ENCODE assay signal across 8 mouse cellular contexts in genomic region chr5:20913372-20914275, GRCm38 (mm10). TPM values are rescaled to one million over a fixed set of nuclear protein-coding genes. Genes with fewer than 3 reads are reported as not detected.
DNase-seq lines count a peak whose midpoint lies in the region; ATAC-seq and TF ChIP-seq lines count a peak whose summit lies in the region.

No protein-coding gene starts in this region.

- peaks cover 0 to 6% of the 10 kb centered on the region in 2 experiments; a peak in 2 of 4 replicates for H3K4me1 ChIP-seq in ES-E14 (ENCODE audit: control insufficient read depth in 2 of 2, insufficient read depth in 2 of 2, low read length in 2 of 2, poor library complexity in 1 of 2)
- H3K4me1 ChIP-seq in hindbrain, embryonic 10.5 days (replicated peaks): no peaks in the 10 kb centered on the region
- H3K4me1 ChIP-seq in lung, adult 2 months (ENCODE audit: control insufficient read depth, insufficient read depth, low read length): no peaks in the 10 kb centered on the region

- H3K9ac ChIP-seq in ES-E14 (ENCODE audit: insufficient read depth, low read depth, low read length, poor library complexity, severe bottlenecking): no peak overlapping the region

- TF ChIP-seq POLR2A in lung, adult 2 months (IDR thresholded peaks at IDR 0.05; ENCODE audit: borderline replicate concordance, extremely low read depth, low read depth, low read length): no peak

- no peaks in the 10 kb centered on the region for H3K9me3 ChIP-seq in ES-E14 (ENCODE audit: control insufficient read depth, insufficient read depth, low read depth, low read length)
- no peaks in the 10 kb centered on the region for H3K9me3 ChIP-seq in hindbrain, embryonic 10.5 days

- peak; percentile 16; the same call in 1 of the 2 replicates for TF ChIP-seq CTCF in lung, adult 2 months (IDR thresholded peaks at IDR 0.05; ENCODE audit: insufficient read depth, low read length)

- in situ Hi-C loops in ES-E14 (cut with MboI; ENCODE audit: low sequenced_read_pairs in 2 of 2, unreplicated experiment in 2 of 2): no loop called here

- ATAC-seq in erythroblast, adult 5-6 weeks (replicated peaks; ENCODE audit: low FRiP score, poor library complexity, severe bottlenecking): 0 out of 2 replicates have a peak, but pooled peaks have one; percentile 37
- peak; percentile 74 for ATAC-seq in neutrophil, adult 5-6 weeks (ENCODE audit: extremely low read depth, insufficient number of reproducible peaks, low FRiP score, poor library complexity, severe bottlenecking)

- WGBS in hindbrain, embryonic 10.5 days: 80% methylated on average over 11 of the region's 11 CpGs
- WGBS in lung, adult 2 months: 68% methylated on average over 11 of the region's 11 CpGs

- peak; percentile 71 for DNase-seq in ES-E14 (ENCODE audit: low read depth, low spot score)
- DNase-seq in adrenal gland, postnatal 4 days (ENCODE audit: low spot score in 2 of 2): peak; percentile 24 to 26
- DNase-seq in hindbrain, embryonic 10.5 days (ENCODE audit: low spot score): peak; percentile 51
- peak; percentile 85 for DNase-seq in layer of hippocampus, adult 11-12 months (ENCODE audit: low spot score)
- peak; percentile 61 for DNase-seq in lung, adult 2 months
- DNase-seq in urinary bladder, postnatal 14 days (ENCODE audit: low spot score): peak; percentile 79

- H3K4me3 ChIP-seq in ES-E14 (ENCODE audit: insufficient read depth in 1 of 2, low read depth in 1 of 2, low read length in 2 of 2, poor library complexity in 1 of 2, severe bottlenecking in 1 of 2): no peak overlapping the region
- H3K4me3 ChIP-seq in hindbrain, embryonic 10.5 days: no peak overlapping the region
- H3K4me3 ChIP-seq in lung, adult 2 months (replicated peaks; ENCODE audit: extremely low read depth, low read depth, low read length): no peak overlapping the region

- no peaks in the 10 kb centered on the region for H3K27me3 ChIP-seq in hindbrain, embryonic 10.5 days (ENCODE audit: insufficient read depth, poor library complexity, severe bottlenecking)

- peak overlapping the region; percentile 15; the same call in 1 of the 2 replicates for H3K27ac ChIP-seq in ES-E14 (ENCODE audit: insufficient read depth, low read depth, low read length, poor library complexity, severe bottlenecking)
- H3K27ac ChIP-seq in hindbrain, embryonic 10.5 days: no peak overlapping the region

- peaks cover 2% of the 10 kb centered on the region; the same call in 1 of the 2 replicates for H3K36me3 ChIP-seq in ES-E14 (ENCODE audit: control insufficient read depth, insufficient read depth, low read length, poor library complexity, severe bottlenecking)
- no peaks in the 10 kb centered on the region for H3K36me3 ChIP-seq in hindbrain, embryonic 10.5 days

TF ChIP-seq in ES-E14, 5 proteins besides CTCF, POLR2A, EP300 and RAD21:
- TF ChIP-seq ZNF384 (IDR thresholded peaks at IDR 0.05; ENCODE audit: low read depth, low read length): no peak
- TF ChIP-seq ZC3H11A (IDR thresholded peaks at IDR 0.05; ENCODE audit: borderline replicate concordance, low read depth, low read length): no peak
- TF ChIP-seq MAFK (IDR thresholded peaks at IDR 0.05; ENCODE audit: insufficient read depth, low read depth, low read length): no peak
- no peak for TF ChIP-seq HCFC1 (IDR thresholded peaks at IDR 0.05; ENCODE audit: borderline replicate concordance, insufficient read depth, low read length)
- no peak for TF ChIP-seq CHD2 (IDR thresholded peaks at IDR 0.05; ENCODE audit: low read depth, low read length)

RNA-seq across cellular contexts. Expression of gene Tmem60, which starts 31.6 kb away (rescaled TPM):
- 16.5 and 19.1 TPM in 2 replicates for total RNA-seq in ES-E14 (2012; rRNA removed)
- 10 to 100 TPM; 24.5 to 27.6 TPM for total RNA-seq in adrenal gland, postnatal 4 days (2021)
- total RNA-seq in erythroblast, adult 5-6 weeks (2015; ENCODE audit: low replicate concordance): 16.1 and 37.8 TPM in 2 replicates
- 2.8 and 7.0 TPM in 2 replicates for total RNA-seq in erythroblast, adult 5-6 weeks (2017; ENCODE audit: low replicate concordance)
- polyA plus RNA-seq in hindbrain, embryonic 10.5 days (2016; fragmentation: Nextera tagmentation; extraction: Ambion mirVana): 58.8 and 59.9 TPM in 2 replicates
- polyA plus RNA-seq in lung, adult 2 months (2012; rRNA removed): 7.8 and 12.4 TPM in 2 replicates
- 8.8 and 9.7 TPM in 2 replicates for total RNA-seq in neutrophil, adult 5-6 weeks (2017)

RNA-seq across cellular contexts. Expression of gene Phtf2, which starts 31.7 kb away (rescaled TPM):
- total RNA-seq in ES-E14 (2012; rRNA removed): 44.9 and 58.5 TPM in 2 replicates
- 10 to 100 TPM; 13.9 to 14.6 TPM for total RNA-seq in adrenal gland, postnatal 4 days (2021)
- 5.8 and 6.5 TPM in 2 replicates for total RNA-seq in erythroblast, adult 5-6 weeks (2015; ENCODE audit: low replicate concordance)
- 5.7 and 6.4 TPM in 2 replicates for total RNA-seq in erythroblast, adult 5-6 weeks (2017; ENCODE audit: low replicate concordance)
- polyA plus RNA-seq in hindbrain, embryonic 10.5 days (2016; fragmentation: Nextera tagmentation; extraction: Ambion mirVana): 16.0 and 17.4 TPM in 2 replicates
- 1.00 and 2.7 TPM in 2 replicates for polyA plus RNA-seq in lung, adult 2 months (2012; rRNA removed)
- 39.4 and 52.6 TPM in 2 replicates for total RNA-seq in neutrophil, adult 5-6 weeks (2017)

RNA-seq across cellular contexts. Expression of gene Rsbn1l, which starts 42.6 kb away (rescaled TPM):
- total RNA-seq in ES-E14 (2012; rRNA removed): 8.6 and 10.3 TPM in 2 replicates
- total RNA-seq in adrenal gland, postnatal 4 days (2021): 10 to 100 TPM; 19.5 to 21.8 TPM
- total RNA-seq in erythroblast, adult 5-6 weeks (2015; ENCODE audit: low replicate concordance): 22.5 and 27.6 TPM in 2 replicates
- total RNA-seq in erythroblast, adult 5-6 weeks (2017; ENCODE audit: low replicate concordance): 28.9 and 43.9 TPM in 2 replicates
- 4.8 and 5.5 TPM in 2 replicates for polyA plus RNA-seq in hindbrain, embryonic 10.5 days (2016; fragmentation: Nextera tagmentation; extraction: Ambion mirVana)
- 5.3 and 7.0 TPM in 2 replicates for polyA plus RNA-seq in lung, adult 2 months (2012; rRNA removed)
- 50.3 and 62.8 TPM in 2 replicates for total RNA-seq in neutrophil, adult 5-6 weeks (2017)

Comparison
In these comparisons a context has a peak if more than half of its experiments do, and no peak if none do; other contexts are left out.
1. DNase-seq: peak in every context shown above with its lines; median percentile 85 in layer of hippocampus, adult 11-12 months; 79 in urinary bladder, postnatal 14 days; 71 in ES-E14; 61 in lung, adult 2 months; 51 in hindbrain, embryonic 10.5 days; 25 in adrenal gland, postnatal 4 days.